Mouse (Mus musculus): ENCODE results near the gene Kif19a.
A peak's percentile ranks its signal among the peaks of the same experiment; 100 is the strongest.

Kif19a gene

GRCm38 (mm10) chr11:114764820-114765818 is at the start of gene Kif19a:
Gene Kif19a (plus strand): TSS chr11:114765388.
- DNase-seq (ENCODE audit: low spot score in 2 of 2) = no peak

DNA sequence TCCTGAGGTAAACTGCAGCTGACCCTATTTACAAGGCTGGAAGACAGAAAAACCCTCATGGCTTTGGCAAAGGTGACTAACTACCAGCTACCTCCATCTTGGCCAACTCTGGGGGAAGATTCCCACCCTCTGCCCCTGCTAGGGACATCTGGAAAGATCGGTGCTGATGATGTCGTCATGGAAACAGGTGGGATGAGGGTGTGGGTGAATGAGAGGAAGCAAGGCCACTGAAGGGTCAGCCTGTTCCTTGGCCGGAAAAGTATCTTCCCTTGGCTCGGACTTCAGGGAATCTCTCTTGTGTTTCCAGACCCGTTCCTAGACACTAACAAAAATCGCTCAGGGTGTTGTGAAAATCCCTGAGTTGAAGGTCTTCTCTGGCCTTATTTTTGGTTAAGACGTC is 49.7 kb upstream of the Kif19a start:
- DNase-seq (ENCODE audit: low spot score in 2 of 2) = no peak

DNA sequence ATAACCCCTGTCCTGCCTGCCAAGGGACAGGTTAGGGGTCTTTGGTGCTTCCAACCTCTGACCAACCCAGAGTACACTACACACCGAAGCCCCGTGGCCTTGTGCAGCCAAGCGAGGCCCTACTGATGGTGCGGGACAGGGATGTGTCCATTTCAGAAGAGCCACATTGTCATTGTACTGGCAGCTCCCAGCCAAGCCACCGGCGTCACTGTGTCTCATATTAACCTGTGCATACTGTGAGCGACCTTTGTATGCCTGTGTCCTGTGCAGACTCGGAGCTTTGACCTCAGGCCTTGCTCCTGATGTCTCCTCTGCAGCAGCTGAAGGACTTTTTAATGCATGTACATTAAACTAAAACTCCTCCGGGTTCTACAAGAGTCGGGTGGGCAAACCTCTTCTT is 44.7 kb upstream of the Kif19a start:
- DNase-seq (ENCODE audit: low spot score in 2 of 2) = no peak

DNA sequence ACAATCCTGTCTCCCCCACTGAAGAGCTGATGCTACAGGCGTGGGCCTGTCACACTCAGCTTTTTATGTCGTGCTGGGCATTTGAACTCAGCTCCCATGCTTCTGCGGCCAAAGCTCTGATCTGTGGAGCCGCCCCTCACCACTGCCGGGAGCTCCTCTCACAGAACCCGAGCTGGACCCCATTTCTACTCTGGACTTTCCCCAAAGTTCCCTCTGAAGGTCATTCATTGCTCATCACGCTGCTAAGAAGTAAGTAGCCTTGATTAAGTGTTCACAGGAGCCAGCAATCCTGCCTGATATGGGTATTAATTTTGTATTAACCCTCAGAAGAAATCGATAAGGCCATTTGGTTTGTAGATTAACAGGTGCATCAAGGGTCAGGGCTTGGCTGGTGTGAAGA is 42.8 kb upstream of the Kif19a start:
- no peak for DNase-seq (ENCODE audit: low spot score in 2 of 2)

DNA sequence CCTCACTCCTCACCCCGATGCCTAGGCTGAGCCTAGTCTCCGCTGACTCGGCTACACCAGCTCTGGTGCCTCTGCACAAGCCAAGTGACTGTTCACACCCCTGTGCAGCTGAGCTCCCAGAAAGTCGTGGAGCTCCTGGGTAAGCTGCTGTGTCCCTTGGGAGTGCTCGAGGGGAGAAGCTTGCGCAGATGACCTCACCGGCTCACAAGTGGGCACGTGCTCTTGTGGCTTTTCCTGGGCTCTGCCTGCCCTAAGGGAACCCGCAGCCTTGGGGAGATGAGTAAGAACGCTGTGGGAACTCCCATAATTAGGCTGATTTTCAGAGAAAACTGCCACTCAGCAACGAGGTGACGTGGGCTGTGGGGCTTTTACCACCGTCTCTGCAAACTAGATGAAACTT is 42.2 kb upstream of the Kif19a start:
- no peak for DNase-seq (ENCODE audit: low spot score in 2 of 2)

GRCm38 (mm10) chr11:114724787-114725590 is 40.2 kb upstream of the Kif19a start:
- peak in 1 of 2 experiments; percentile 71 for DNase-seq (ENCODE audit: low spot score in 2 of 2)

GRCm38 (mm10) chr11:114726965-114727825 is 38.0 kb upstream of the Kif19a start, which contains the start of gene Dnaic2:
Gene Dnaic2 (plus strand): TSS chr11:114727408.
- DNase-seq (ENCODE audit: low spot score in 2 of 2) = peak; percentile 63 to 78

- no peak for DNase-seq (ENCODE audit: low spot score in 2 of 2)
Observed at GRCm38 (mm10) chr11:114727826-114728186, 37.4 kb upstream of the Kif19a start.

GRCm38 (mm10) chr11:114728333-114728732 is 36.9 kb upstream of the Kif19a start:
- no peak for DNase-seq (ENCODE audit: low spot score in 2 of 2)

DNA sequence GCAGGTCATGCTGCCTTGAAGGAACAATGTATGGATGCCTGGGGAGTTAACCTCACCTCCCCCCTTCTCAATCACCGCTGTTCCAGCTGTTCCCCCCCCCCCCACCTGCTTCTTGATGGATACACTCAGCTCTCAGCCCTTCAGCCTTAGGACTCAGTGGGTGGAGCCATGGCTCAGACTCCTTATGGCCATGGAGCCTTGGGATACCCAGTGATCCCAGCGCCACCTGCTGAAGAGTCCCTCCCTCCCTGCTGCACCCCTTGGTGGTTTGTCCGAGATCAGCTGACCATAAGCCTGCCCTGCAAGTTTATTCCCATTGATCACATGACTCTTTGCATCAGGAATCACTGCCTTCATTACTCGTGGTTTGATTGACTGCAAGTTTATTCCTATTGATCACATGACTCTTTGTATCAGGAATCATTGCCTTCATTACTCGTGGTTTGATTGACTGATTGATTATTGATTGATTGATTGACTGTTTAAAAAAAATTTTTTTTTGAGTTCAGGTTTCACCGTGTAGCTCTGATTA is 35.3 kb upstream of the Kif19a start:
- DNase-seq (ENCODE audit: low spot score in 2 of 2) = no peak

GRCm38 (mm10) chr11:114731711-114732110 is 33.5 kb upstream of the Kif19a start:
- no peak for DNase-seq (ENCODE audit: low spot score in 2 of 2)

- DNase-seq (ENCODE audit: low spot score in 2 of 2) = no peak
Observed at GRCm38 (mm10) chr11:114732890-114733289, 32.3 kb upstream of the Kif19a start.

GRCm38 (mm10) chr11:114736111-114736510 is 29.1 kb upstream of the Kif19a start:
- no peak for DNase-seq (ENCODE audit: low spot score in 2 of 2)

GRCm38 (mm10) chr11:114736913-114737624 is 28.1 kb upstream of the Kif19a start:
- no peak for DNase-seq (ENCODE audit: low spot score in 2 of 2)

DNA sequence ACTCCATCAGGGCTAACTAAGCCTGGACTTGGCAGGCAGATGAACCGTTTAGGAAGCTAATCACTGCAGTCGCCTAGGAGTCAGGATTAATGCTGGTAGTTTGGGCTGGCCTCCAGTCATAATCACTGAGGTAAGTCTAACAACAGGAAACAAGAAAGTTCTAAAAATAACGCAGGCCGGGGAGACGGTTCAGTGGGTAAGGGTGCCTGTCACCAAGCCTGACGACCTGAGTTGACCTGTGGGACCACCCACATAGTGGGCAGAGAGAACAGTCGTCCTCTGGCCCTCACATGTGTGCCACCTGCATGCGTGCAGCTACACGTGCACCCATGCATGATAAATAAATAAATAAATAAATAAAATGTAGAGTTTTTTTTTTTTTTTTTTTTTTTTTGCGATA is 24.6 kb upstream of the Kif19a start:
- DNase-seq (ENCODE audit: low spot score in 2 of 2) = no peak

GRCm38 (mm10) chr11:114741451-114741850 is 23.7 kb upstream of the Kif19a start:
- DNase-seq (ENCODE audit: low spot score in 2 of 2) = no peak

- DNase-seq (ENCODE audit: low spot score in 2 of 2) = peak; percentile 75 to 95
Observed at GRCm38 (mm10) chr11:114745134-114745533, 20.1 kb upstream of the Kif19a start.

DNA sequence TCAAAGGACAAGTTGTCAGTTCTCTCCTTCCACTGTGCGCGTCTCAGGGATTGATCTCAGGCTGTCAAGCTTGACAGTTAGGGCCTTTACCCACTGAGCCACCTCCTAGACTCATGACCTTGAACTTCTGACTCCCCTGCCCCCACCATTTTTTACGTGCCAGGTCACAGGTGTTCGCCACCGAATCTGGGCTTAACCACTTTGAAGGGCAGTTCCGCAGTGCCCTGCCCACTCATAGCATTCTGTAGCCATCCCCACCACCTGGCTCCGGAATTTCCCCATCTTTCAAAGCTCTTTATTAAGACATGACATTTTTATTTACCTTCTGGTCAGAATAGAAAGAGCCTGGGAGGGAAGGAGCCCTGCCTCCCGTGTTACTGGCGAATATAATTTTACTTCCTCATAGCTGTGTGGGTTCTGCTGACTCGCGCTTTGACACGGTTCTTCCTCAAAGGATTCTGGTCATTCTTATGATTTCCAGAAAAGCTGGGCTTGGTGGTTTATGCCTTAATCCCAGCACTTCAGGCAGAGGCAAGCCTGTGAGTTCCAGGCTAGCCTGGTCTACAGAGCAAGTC is 17.5 kb upstream of the Kif19a start:
- DNase-seq (ENCODE audit: low spot score in 2 of 2) = no peak

DNA sequence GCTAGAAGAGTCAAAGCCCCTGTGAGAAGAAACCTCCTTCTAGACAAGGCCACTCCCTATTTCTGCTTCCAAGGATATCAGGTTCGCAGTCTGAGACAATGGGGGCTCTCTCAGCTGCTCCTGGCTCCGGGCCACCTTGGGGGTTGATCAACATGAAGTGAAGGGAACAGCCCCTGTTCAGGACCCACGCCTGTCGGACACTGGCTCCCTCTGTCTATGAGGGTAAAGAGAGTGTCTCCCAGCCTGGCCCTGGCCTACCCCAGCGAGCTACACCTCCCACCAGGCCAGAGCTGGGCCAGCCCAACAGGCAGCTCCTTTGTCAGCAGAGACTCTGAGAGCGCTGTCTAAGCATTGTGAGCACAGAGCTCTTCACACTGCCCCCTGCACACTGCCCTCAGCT is 4.7 kb downstream of the Kif19a start:
- no peak for DNase-seq (ENCODE audit: low spot score in 2 of 2)

DNA sequence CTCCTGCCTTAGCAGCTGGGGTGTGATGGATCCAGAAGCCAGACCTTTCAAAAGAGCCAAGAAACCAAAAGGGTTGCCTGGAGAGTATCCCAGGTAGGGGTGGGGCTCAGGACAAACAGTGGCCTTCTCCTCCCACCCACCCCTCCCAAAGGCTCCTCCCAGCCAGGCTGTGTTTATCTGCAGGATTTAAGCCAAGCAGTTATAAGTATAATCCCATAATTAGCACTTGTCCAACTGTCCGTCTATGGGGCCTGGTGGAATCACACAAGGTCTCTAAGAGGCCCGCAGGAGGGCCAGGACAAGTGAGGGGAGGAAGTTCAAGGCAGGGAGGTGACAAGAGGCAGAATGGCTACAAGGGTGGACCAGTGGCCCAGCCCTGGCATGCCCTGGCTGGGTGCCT is 6.7 kb downstream of the Kif19a start:
- DNase-seq (ENCODE audit: low spot score in 2 of 2) = no peak
